In genomic region chr11:62574703-62575085, GRCm38 (mm10) we compare ENCODE assay signal across 8 mouse cellular contexts. TPM values are rescaled to one million over a fixed set of nuclear protein-coding genes. Genes with fewer than 3 reads are reported as not detected.
DNase-seq lines count a peak whose midpoint lies in the region; ATAC-seq lines count a peak whose summit lies in the region.

No protein-coding gene starts in this region.

- H3K4me1 ChIP-seq in megakaryocyte, embryonic 14.5 days, result peaks cover 63% of the 10 kb centered on the region
- peaks cover 45% of the 10 kb centered on the region for H3K4me1 ChIP-seq in liver, embryonic 15.5 days (replicated peaks)

- H3K9me3 ChIP-seq in megakaryocyte, embryonic 14.5 days, result no peaks in the 10 kb centered on the region; the same call in 1 of the 2 replicates
- no peaks in the 10 kb centered on the region for H3K9me3 ChIP-seq in liver, embryonic 15.5 days (replicated peaks)

- WGBS in liver, embryonic 15.5 days (ENCODE audit: insufficient replicate concordance), result 57% methylated on average over 4 of the region's 4 CpGs

- peaks cover 22% of the 10 kb centered on the region for H3K36me3 ChIP-seq in megakaryocyte, embryonic 14.5 days (replicated peaks; ENCODE audit: low read length)
- no peaks in the 10 kb centered on the region for H3K36me3 ChIP-seq in liver, embryonic 15.5 days (replicated peaks)

- H3K27ac ChIP-seq in liver, embryonic 15.5 days (replicated peaks), result no peak overlapping the region

- H3K4me3 ChIP-seq in megakaryocyte, embryonic 14.5 days (replicated peaks), result peak overlapping the region; percentile 90
- H3K4me3 ChIP-seq in liver, embryonic 15.5 days (replicated peaks), result peak overlapping the region; percentile 65

- peaks cover 8% of the 10 kb centered on the region for H3K27me3 ChIP-seq in megakaryocyte, embryonic 14.5 days (replicated peaks)
- no peaks in the 10 kb centered on the region for H3K27me3 ChIP-seq in liver, embryonic 15.5 days

- H3K9ac ChIP-seq in liver, embryonic 15.5 days, result no peak overlapping the region

- DNase-seq in heart, adult 11 months, result peak; percentile 78
- DNase-seq in heart, adult 18-20 months, result no peak
- peak; percentile 64 for DNase-seq in A20 (ENCODE audit: low read depth, low spot score)
- no peak for DNase-seq in adrenal gland, postnatal 25 days

- H3K4me2 ChIP-seq in liver, embryonic 15.5 days, result peak overlapping the region; percentile 99

- no peak for ATAC-seq in megakaryocyte, adult 5-6 weeks (ENCODE audit: poor library complexity, severe bottlenecking)
- ATAC-seq in liver, embryonic 15.5 days (ENCODE audit: insufficient read depth), result no peak
- no peak for ATAC-seq in erythroblast, adult 5-6 weeks (replicated peaks; ENCODE audit: low FRiP score, poor library complexity, severe bottlenecking)

RNA-seq across cellular contexts. Expression of gene Trpv2, which starts 0.4 kb away (rescaled TPM):
- total RNA-seq in heart, adult 18-20 months (2021), result 1 to 10 TPM; 3.0 TPM
- polyA plus RNA-seq in megakaryocyte, embryonic 14.5 days (2012; ENCODE audit: insufficient read depth, low replicate concordance), result 11.2 and 11.9 TPM in 2 replicates
- total RNA-seq in megakaryocyte, adult 5-6 weeks (2015), result 24.9 and 27.9 TPM in 2 replicates
- total RNA-seq in megakaryocyte, adult 5-6 weeks (2017), result 46.6 and 51.1 TPM in 2 replicates
- 5.5 and 6.3 TPM in 2 replicates for polyA plus RNA-seq in liver, embryonic 15.5 days (2015; fragmentation: Nextera tagmentation; extraction: Ambion mirVana)
- 2.3 and 4.2 TPM in 2 replicates for total RNA-seq in erythroblast, adult 5-6 weeks (2015; ENCODE audit: low replicate concordance)
- 6.8 and 7.7 TPM in 2 replicates for total RNA-seq in erythroblast, adult 5-6 weeks (2017; ENCODE audit: low replicate concordance)
- 1.6 and 1.9 TPM in 2 replicates for total RNA-seq in adrenal gland, postnatal 25 days (2021)

RNA-seq across cellular contexts. Expression of gene Ubb, which starts 23.7 kb away (rescaled TPM):
- total RNA-seq in heart, adult 18-20 months (2021), result 100 to 1,000 TPM; 599 to 655 TPM
- polyA plus RNA-seq in megakaryocyte, embryonic 14.5 days (2012; ENCODE audit: insufficient read depth, low replicate concordance), result 1,084 and 1,175 TPM in 2 replicates
- total RNA-seq in megakaryocyte, adult 5-6 weeks (2015), result 1,447 and 1,627 TPM in 2 replicates
- 835 and 1,053 TPM in 2 replicates for total RNA-seq in megakaryocyte, adult 5-6 weeks (2017)
- polyA plus RNA-seq in liver, embryonic 15.5 days (2015; fragmentation: Nextera tagmentation; extraction: Ambion mirVana), result 1,540 and 1,587 TPM in 2 replicates
- 1,189 and 1,264 TPM in 2 replicates for total RNA-seq in erythroblast, adult 5-6 weeks (2015; ENCODE audit: low replicate concordance)
- 1,425 and 1,690 TPM in 2 replicates for total RNA-seq in erythroblast, adult 5-6 weeks (2017; ENCODE audit: low replicate concordance)
- total RNA-seq in adrenal gland, postnatal 25 days (2021), result 1,162 and 1,405 TPM in 2 replicates

RNA-seq across cellular contexts. Expression of gene Cenpv, which starts 35.6 kb away (rescaled TPM):
- 10 to 100 TPM; 19.5 to 25.5 TPM for total RNA-seq in heart, adult 18-20 months (2021)
- polyA plus RNA-seq in megakaryocyte, embryonic 14.5 days (2012; ENCODE audit: insufficient read depth, low replicate concordance), result 10.8 and 13.9 TPM in 2 replicates
- total RNA-seq in megakaryocyte, adult 5-6 weeks (2015), result 5.2 and 8.7 TPM in 2 replicates
- 3.1 and 3.9 TPM in 2 replicates for total RNA-seq in megakaryocyte, adult 5-6 weeks (2017)
- 14.4 and 15.7 TPM in 2 replicates for polyA plus RNA-seq in liver, embryonic 15.5 days (2015; fragmentation: Nextera tagmentation; extraction: Ambion mirVana)
- total RNA-seq in erythroblast, adult 5-6 weeks (2015; ENCODE audit: low replicate concordance), result 1.7 and 9.6 TPM in 2 replicates
- 5.7 and 14.6 TPM in 2 replicates for total RNA-seq in erythroblast, adult 5-6 weeks (2017; ENCODE audit: low replicate concordance)
- 40.0 and 44.4 TPM in 2 replicates for total RNA-seq in adrenal gland, postnatal 25 days (2021)

Comparison
In these comparisons a context has a peak if more than half of its experiments do, and no peak if none do; other contexts are left out.
1. DNase-seq: peak in heart, adult 11 months (single experiment) and A20 (single experiment); none in heart, adult 18-20 months (0 of 2) and adrenal gland, postnatal 25 days (single experiment).